Mouse (Mus musculus) C2C12 (cell line): ENCODE results near the gene 1700019D03Rik.

ENCODE experiments used
- CTCF ChIP-seq: IDR thresholded peaks from one replicate; pipeline ENCODE4 v1.5.1; 2011; ENCODE audit not compliant: control insufficient read depth, insufficient read depth, insufficient read length
- FOSL1 ChIP-seq: IDR thresholded peaks from one replicate; pipeline ENCODE4 v1.8.0; 2011; ENCODE audit warnings: mild to moderate bottlenecking, low read length; ENCODE audit not compliant: poor library complexity, insufficient read depth, severe bottlenecking
- MAX ChIP-seq: IDR thresholded peaks from one replicate; pipeline ENCODE4 v1.6.1; 2011; ENCODE audit warnings: mild to moderate bottlenecking, control low read depth
- USF1 ChIP-seq: IDR thresholded peaks from one replicate; pipeline ENCODE4 v1.6.1; 2011; ENCODE audit warnings: low read depth, mild to moderate bottlenecking, control low read depth, moderate library complexity

DNA sequence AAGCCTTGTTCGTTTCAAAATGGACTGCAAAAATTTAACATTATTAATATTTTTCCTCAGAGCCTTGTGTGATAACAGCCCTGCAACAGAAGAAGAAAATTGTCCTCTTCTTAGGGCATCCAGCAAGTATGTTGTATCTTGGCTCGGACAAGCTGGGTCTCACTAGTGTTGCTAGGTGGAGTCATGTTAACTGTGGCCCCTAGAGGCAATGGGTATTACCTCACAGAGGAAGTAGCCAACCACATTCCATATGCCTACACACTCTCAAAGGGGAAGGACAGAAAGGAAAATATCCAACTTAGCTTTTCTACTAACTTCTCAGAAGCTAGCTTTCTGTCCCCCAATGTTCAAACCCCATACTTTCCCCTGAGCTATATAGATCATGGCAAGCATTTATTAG is 56.9 kb downstream of the 1700019D03Rik start:
- TF ChIP-seq CTCF (no peak), USF1 (no peak), FOSL1 (no peak), MAX (no peak)
